ENCODE assay signal across 8 mouse cellular contexts in the genomic region with DNA sequence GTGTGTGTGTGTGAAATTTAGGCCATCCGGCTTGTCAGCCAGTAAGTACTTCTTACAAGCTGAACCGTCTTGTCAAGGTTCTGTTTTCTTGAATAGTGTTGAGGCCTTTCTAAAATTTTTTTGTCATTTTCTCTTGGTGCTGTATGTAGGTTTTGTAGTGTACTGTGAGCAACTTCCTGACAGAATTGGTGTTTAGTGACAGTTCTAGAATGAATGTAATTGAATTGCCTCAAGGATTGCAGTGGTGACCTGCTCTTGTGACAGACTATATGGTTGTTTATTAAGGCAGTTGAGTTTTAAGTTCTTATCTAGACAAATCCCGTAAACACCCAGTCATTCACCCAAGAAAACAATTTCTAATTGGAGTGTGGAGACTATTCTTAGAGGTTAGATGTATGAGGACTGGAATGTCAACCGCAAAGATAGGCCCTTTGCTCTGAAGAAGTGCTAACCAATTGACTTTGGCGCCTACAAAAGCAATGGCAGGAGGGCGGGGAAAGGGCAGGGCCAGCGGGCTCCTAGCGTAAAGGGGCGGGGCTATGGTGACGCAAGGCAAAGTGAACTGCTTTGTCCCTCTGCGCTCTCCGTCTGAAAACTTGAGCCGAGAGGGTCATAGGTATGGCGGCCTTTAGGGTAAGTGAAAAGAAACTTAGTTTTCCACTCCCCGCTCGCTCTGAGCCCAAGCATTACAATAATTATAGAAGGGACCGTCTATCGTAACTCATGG. TPM values are rescaled to one million over a fixed set of nuclear protein-coding genes. Genes with fewer than 3 reads are reported as not detected.
A peak's percentile ranks its signal among the peaks of the same experiment; 100 is the strongest.
DNase-seq lines count a peak whose midpoint lies in the region; ATAC-seq lines count a peak whose summit lies in the region.

Gene Apool, plus strand, starts transcription at position 531 of the 727 bp plus-strand sequence.

- peak; percentile 82 for DNase-seq in Muller cell, postnatal 12 days (ENCODE audit: inconsistent ontology term)
- peak; percentile 79 for DNase-seq in cerebellum, adult 9-11 months
- DNase-seq in frontal cortex, adult 2 months (ENCODE audit: extremely low spot score in 1 of 2, low spot score in 1 of 2) = peak; percentile 50 to 86
- peak; percentile 90 for DNase-seq in hindbrain, embryonic 11.5 days (ENCODE audit: low spot score)
- DNase-seq in layer of hippocampus, postnatal 10 days (ENCODE audit: low spot score in 2 of 2) = peak; percentile 80 to 82
- DNase-seq in lung, postnatal 10 days = peak; percentile 92
- peak; percentile 82 for DNase-seq in ovary, postnatal 36 days (ENCODE audit: low spot score)
- peak; percentile 86 for DNase-seq in thymus, postnatal 25 days

- H3K4me1 ChIP-seq in hindbrain, embryonic 11.5 days (replicated peaks; ENCODE audit: control insufficient read depth, insufficient read depth, low read length) = no peaks in the 10 kb centered on the region

- peak within 1 kb of the TSS; percentile 13 for H3K4me2 ChIP-seq in hindbrain, embryonic 11.5 days (replicated peaks; ENCODE audit: low read depth, low read length)

- no peaks in the 10 kb centered on the region for H3K36me3 ChIP-seq in hindbrain, embryonic 11.5 days (ENCODE audit: control insufficient read depth, insufficient read depth, low read length)

- no peaks in the 10 kb centered on the region for H3K27me3 ChIP-seq in hindbrain, embryonic 11.5 days (ENCODE audit: control insufficient read depth, insufficient read depth, low read length)

- H3K9ac ChIP-seq in hindbrain, embryonic 11.5 days (ENCODE audit: low read depth, low read length) = peak within 1 kb of the TSS; percentile 57

- WGBS in hindbrain, embryonic 11.5 days = 20% methylated on average over 18 of the region's 18 CpGs

- ATAC-seq in hindbrain, embryonic 11.5 days (ENCODE audit: low FRiP score) = peak; percentile 99

- no peaks in the 10 kb centered on the region for H3K9me3 ChIP-seq in hindbrain, embryonic 11.5 days (ENCODE audit: control insufficient read depth, low read length)

- peak within 1 kb of the TSS; percentile 55 for H3K4me3 ChIP-seq in hindbrain, embryonic 11.5 days (ENCODE audit: low read depth, low read length)

- no peak within 1 kb of the TSS for H3K27ac ChIP-seq in hindbrain, embryonic 11.5 days (ENCODE audit: low read depth, low read length)

RNA-seq across cellular contexts. Expression of gene Apool, which starts in this region (rescaled TPM):
- 4.6 and 5.1 TPM in 2 replicates for polyA plus RNA-seq in frontal cortex, adult 2 months (2012; rRNA removed)
- 61.6 and 70.7 TPM in 2 replicates for polyA plus RNA-seq in hindbrain, embryonic 11.5 days (2014; fragmentation: Nextera tagmentation; extraction: Ambion mirVana)
- 1 to 10 TPM; 5.4 to 6.8 TPM for total RNA-seq in layer of hippocampus, postnatal 10 days (2021)

Comparison
In these comparisons a context has a peak if more than half of its experiments do, and no peak if none do; other contexts are left out.
1. RNA of gene Apool (polyA plus RNA-seq): 61.6 to 70.7 TPM in hindbrain, embryonic 11.5 days; 4.6 to 5.1 TPM in frontal cortex, adult 2 months; every median in the first group is over 10 times any median in the second.
2. Peak in every context shown above with its lines, with median percentiles within 50 percentile points of each other: DNase-seq.